Mouse (Mus musculus) heart, adult 2 months (tissue): ENCODE results near the gene Galr2. TPM values are rescaled to one million over a fixed set of nuclear protein-coding genes. Genes with fewer than 3 reads are reported as not detected.

ENCODE experiments used
- DNase-seq, 2 experiments: peaks; one replicate each; pipeline ENCODE4 v3.0.0; 2021
- H3K27ac ChIP-seq: fragments of 200-600 bp; 2 replicates; pipeline ENCODE4 v1.8.1; 2022
- H3K27me3 ChIP-seq: fragments of 200-500 bp; 2 replicates; pipeline ENCODE4 v1.6.1; 2012; ENCODE audit warnings: mild to moderate bottlenecking, low read length, inconsistent platforms, mixed read lengths; ENCODE audit not compliant: control insufficient read depth, insufficient read depth
- H3K36me3 ChIP-seq: fragments of 200-500 bp; 2 replicates; pipeline ENCODE4 v1.6.1; 2012; ENCODE audit warnings: low read length, inconsistent platforms; ENCODE audit not compliant: control insufficient read depth, insufficient read depth
- H3K4me1 ChIP-seq: fragments of 200-500 bp; 2 replicates; pipeline ENCODE4 v1.6.1; 2011; ENCODE audit warnings: low read length; ENCODE audit not compliant: control insufficient read depth, insufficient read depth
- H3K4me3 ChIP-seq: fragments of 200-600 bp; 2 replicates; pipeline ENCODE4 v1.8.1; 2022
- H3K79me2 ChIP-seq: fragments of 200-500 bp; replicated peaks from 2 replicates; pipeline ENCODE4 v1.6.1; 2012; ENCODE audit warnings: mild to moderate bottlenecking, inconsistent platforms, low read length, moderate library complexity, mixed read lengths; ENCODE audit not compliant: control insufficient read depth, insufficient read depth
- H3K9ac ChIP-seq: fragments of 200-500 bp; 2 replicates; pipeline ENCODE4 v1.6.1; 2012; ENCODE audit warnings: low read depth, mild to moderate bottlenecking, control low read depth, inconsistent platforms, low read length, mixed read lengths
- CTCF ChIP-seq: fragments of 200-600 bp; IDR thresholded peaks from 2 replicates; pipeline ENCODE4 v1.8.1; 2022; ENCODE audit warnings: antibody characterized with exemption, mild to moderate bottlenecking, moderate library complexity
- EP300 ChIP-seq: fragments of 200-500 bp; IDR thresholded peaks from 2 replicates; pipeline ENCODE4 v1.6.1; 2011; ENCODE audit warnings: low read depth, low read length, control low read depth; ENCODE audit not compliant: insufficient read depth
- POLR2A ChIP-seq: fragments of 200-500 bp; IDR thresholded peaks from 2 replicates; pipeline ENCODE4 v1.6.1; 2011; ENCODE audit warnings: mild to moderate bottlenecking, low read depth, low read length, control low read depth; ENCODE audit not compliant: insufficient read depth
- WGBS: fragments of 180-500 bp; shearing (Covaris S2); methylation state at CpG from one replicate; pipeline ENCODE4 v1.1.7; 2018; 5-methylcytosine and 5-hydroxymethylcytosine counted together
- intact Hi-C: fragments of 180-260 bp; cut with DNase I; formaldehyde crosslinking; loops from one replicate; pipeline ENCODE4 v1.15.1; 2025
- long read RNA-seq: library from polyadenylated mRNA; stranded (forward); transcript quantifications from one replicate; pipeline ENCODE4 v2.0.0, GENCODE M21; 2021
- polyA plus RNA-seq: library from polyadenylated mRNA; depleted of rRNA; stranded (reverse); fragments of >200 nt; gene quantifications from 2 replicates; pipeline ENCODE4 v1.2.3, GENCODE M21; 2012; rRNA removed
- total RNA-seq, 2 experiments: library from RNA; stranded (reverse); gene quantifications; 2 replicates each; pipeline ENCODE4 v1.2.3; 2021

Galr2 gene
- total RNA-seq (not detected), polyA plus RNA-seq (0.18 and 0.32 TPM in 2 replicates)
- long read RNA-seq: 0 reads

DNA sequence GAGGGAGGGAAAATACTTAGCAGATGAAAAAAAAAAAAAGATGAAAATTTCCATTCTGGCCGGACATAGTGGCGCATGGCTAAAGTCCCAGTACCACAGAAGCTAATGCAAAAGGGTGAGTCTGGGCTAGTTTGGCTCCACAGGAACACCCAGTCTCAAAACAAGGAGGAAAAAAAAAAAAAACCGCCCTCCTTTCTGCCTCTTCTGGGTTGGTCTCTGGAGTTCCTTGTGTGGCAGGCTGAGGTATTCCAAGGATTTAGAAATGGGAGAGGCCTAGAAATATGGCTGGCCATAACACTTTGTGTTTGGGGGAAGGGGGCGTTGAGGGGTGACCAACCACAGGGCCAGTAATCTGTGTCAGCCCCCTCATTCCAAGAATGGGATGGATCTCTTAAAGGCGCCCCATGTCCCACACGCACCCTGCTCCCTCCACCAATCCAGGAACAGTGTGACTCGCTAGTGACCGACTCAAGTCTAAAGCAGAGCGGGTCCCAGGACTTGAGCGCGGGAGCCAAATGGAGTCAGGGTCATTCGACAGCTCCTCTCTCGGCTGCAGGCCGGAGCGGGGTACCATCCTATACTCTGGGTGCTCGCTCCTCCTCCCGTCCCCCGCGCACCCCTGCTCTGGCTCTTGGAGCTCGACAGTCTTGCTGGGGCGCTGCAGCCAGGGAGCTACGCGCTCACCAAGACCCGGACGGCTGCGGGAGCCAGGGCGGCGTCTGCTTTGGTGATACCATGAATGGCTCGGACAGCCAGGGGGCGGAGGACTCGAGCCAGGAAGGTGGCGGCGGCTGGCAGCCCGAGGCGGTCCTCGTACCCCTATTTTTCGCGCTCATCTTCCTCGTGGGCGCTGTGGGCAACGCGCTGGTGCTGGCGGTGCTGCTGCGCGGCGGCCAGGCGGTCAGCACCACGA lies at the start of gene Galr2:
TSS of gene Galr2 (plus strand) at position 189 of the 913 bp plus-strand sequence.
- H3K79me2 ChIP-seq: no peaks in the 10 kb centered on the region
- H3K27me3 ChIP-seq: peaks cover 13% of the 10 kb centered on the region
- TF ChIP-seq EP300 (no peak), POLR2A (no peak), CTCF (no peak)
- H3K36me3 ChIP-seq: no peaks in the 10 kb centered on the region
- 9% methylated on average over 48 of the region's 48 CpGs for WGBS
- H3K27ac ChIP-seq: no peak within 1 kb of the TSS
- DNase-seq: no peak
- no peaks in the 10 kb centered on the region; the same call in 1 of the 2 replicates for H3K4me1 ChIP-seq
- intact Hi-C loops: no loop called here
- H3K9ac ChIP-seq: no peak within 1 kb of the TSS
- H3K4me3 ChIP-seq: no peak within 1 kb of the TSS

DNA sequence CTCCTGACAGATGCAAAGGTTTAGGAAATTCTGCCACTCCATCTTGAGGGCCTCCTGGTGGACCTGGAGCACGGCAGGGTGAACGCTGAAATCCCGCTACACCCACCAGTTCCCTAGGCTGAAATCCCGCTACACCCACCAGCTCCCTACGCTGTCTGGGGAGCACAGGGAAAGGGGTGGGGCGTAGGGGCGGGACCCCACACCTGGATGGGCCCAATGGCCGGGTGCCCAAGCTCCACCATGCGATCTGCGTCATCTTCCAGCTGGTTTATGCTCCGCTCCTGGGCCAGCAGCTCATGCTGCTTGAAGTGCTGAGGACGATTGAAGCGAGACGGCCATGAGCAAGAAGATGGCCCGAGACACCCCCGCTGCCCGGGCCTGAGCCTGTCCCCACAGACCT lies 48.3 kb upstream of the Galr2 start:
- H3K4me3 ChIP-seq: no peak overlapping the region
- TF ChIP-seq EP300 (no peak), CTCF (no peak), POLR2A (no peak)
- no peak overlapping the region for H3K9ac ChIP-seq

DNA sequence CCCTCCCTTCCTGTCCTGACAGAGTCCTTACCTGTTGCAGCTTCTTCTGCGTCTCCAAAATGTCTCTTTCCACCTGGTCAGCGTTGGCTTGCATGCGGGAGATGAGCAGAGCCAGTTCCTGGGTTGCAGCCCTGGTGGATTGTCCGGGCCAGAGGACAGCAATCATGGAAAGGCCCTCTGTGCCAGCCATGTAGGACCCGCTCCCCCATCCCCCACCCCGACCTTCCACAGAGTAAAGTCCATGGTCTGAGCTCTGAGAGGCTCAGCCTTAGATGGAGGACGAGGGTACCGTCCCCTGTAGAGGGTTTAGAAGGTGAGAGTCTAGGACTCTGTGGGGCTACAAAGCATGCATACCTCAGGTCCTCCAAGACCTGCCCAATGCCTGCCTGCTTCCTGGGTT lies 45.8 kb upstream of the Galr2 start:
- Histone ChIP-seq H3K27ac (no peak overlapping the region), H3K36me3 (no peaks in the 10 kb centered on the region), H3K27me3 (peaks cover 6% of the 10 kb centered on the region), H3K4me3 (no peak overlapping the region), H3K9ac (no peak overlapping the region), H3K79me2 (no peaks in the 10 kb centered on the region), H3K4me1 (no peaks in the 10 kb centered on the region)
- no peak for DNase-seq
- intact Hi-C loops: no loop called here
- 84% methylated on average over 8 of the region's 8 CpGs for WGBS
- TF ChIP-seq EP300 (no peak), CTCF (no peak), POLR2A (no peak)

More for the DNA sequence above, 48.3 kb upstream of the Galr2 start:
- Histone ChIP-seq H3K79me2 (no peaks in the 10 kb centered on the region), H3K36me3 (no peaks in the 10 kb centered on the region), H3K27me3 (0 out of 2 replicates have a peak, but pooled peaks cover 1% of the 10 kb centered on the region), H3K27ac (no peak overlapping the region), H3K4me1 (no peaks in the 10 kb centered on the region)
- WGBS: 32% methylated on average over 17 of the region's 17 CpGs
- DNase-seq: no peak
- intact Hi-C loops: no loop called here

DNA sequence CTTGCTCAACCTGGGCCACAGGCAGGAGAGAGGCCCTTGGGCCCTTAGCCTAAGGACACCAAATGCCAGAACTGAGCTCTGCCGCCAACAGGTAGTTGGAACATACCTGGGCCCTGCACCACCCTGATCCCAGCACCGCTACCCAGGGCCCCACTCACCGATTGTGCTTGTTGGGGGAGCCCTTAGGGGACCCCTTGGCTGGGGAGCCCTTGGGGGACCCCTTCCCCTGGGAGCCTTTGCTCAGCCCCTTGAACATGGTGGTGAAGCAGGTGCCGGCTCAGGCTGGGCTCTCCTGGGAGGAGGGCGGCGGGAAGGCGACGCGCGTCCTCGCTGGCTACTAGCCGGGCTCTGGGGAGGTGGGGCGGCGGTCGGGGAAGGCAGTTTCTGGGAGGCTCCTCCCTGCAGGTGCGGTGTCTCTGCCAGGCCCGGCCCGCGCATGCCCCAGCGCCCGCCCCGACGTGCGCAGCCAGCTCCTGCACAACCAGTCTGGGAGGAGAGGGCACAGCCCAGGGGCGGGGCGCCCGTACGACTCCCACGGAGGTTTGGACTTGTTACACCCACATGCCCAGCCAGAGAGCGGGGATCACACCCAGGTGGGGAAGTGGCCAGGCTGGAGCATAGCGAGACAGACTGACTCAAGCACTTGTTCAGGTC lies 42.9 kb upstream of the Galr2 start, which contains the start of gene Evpl:
TSS of gene Evpl (minus strand) at position 336 of the 654 bp plus-strand sequence.
- WGBS: 15% methylated on average over 31 of the region's 31 CpGs
- DNase-seq: peak; percentile 26 to 64
- H3K4me3 ChIP-seq: no peak within 1 kb of the TSS

DNA sequence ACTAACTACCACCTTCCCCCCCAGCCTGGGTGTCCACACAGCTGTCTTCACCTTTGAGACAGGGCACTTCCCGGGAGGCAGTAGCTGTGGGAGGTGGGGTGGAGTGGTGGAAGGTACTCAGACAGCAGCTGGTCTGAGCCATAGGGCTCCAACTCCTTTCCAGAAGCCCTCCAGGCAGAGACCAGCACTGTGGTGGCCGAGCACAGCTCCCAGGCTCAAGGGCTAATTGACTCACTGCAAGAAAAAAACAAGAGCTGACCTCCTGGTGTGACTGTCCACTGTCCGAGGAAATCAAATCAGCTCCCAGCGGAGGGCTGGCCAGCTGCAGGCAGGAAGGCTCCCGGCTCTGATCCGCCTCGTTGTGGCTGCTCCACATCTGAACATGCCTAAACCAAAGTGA lies 40.9 kb upstream of the Galr2 start:
- Histone ChIP-seq H3K9ac (no peak overlapping the region), H3K27me3 (peaks cover 4% of the 10 kb centered on the region)
- 37% methylated on average over 7 of the region's 7 CpGs for WGBS

More for the DNA sequence above, 42.9 kb upstream of the Galr2 start, which contains the start of gene Evpl:
- no peaks in the 10 kb centered on the region for H3K79me2 ChIP-seq
- H3K27ac ChIP-seq: no peak within 1 kb of the TSS
- H3K4me1 ChIP-seq: no peaks in the 10 kb centered on the region
- H3K9ac ChIP-seq: no peak within 1 kb of the TSS
- H3K27me3 ChIP-seq: peaks cover 6% of the 10 kb centered on the region
- intact Hi-C loops: no loop called here
- H3K36me3 ChIP-seq: no peaks in the 10 kb centered on the region
- TF ChIP-seq CTCF (no peak), POLR2A (no peak), EP300 (no peak)

More for the DNA sequence above, 40.9 kb upstream of the Galr2 start:
- no peak for DNase-seq
- H3K79me2 ChIP-seq: no peaks in the 10 kb centered on the region
- no peaks in the 10 kb centered on the region for H3K36me3 ChIP-seq
- intact Hi-C loops: no loop called here
- TF ChIP-seq EP300 (no peak), CTCF (no peak), POLR2A (no peak)
- no peak overlapping the region for H3K27ac ChIP-seq
- no peak overlapping the region for H3K4me3 ChIP-seq
- no peaks in the 10 kb centered on the region for H3K4me1 ChIP-seq
